Mouse (Mus musculus) forebrain, postnatal 0 days (tissue): ENCODE results near the gene Il12rb2. TPM values are rescaled to one million over a fixed set of nuclear protein-coding genes. Genes with fewer than 3 reads are reported as not detected.
A peak's percentile ranks its signal among the peaks of the same experiment; 100 is the strongest.

ENCODE experiments used
- ATAC-seq: fragments of 200-750 bp; cut with Nextera tagmentation; 2 replicates; pipeline ENCODE4 v1.8.0; 2017; ENCODE audit warnings: mild to moderate bottlenecking, moderate library complexity
- DNase-seq: peaks from one replicate; pipeline ENCODE4 v3.0.0-alpha.2; 2015
- H3K27ac ChIP-seq: fragments of 300-500 bp; sonication (generic); 2 replicates; pipeline ENCODE4 v1.5.1; 2014; ENCODE audit warnings: low read depth, mild to moderate bottlenecking, antibody characterized with exemption, low read length, moderate library complexity, mixed read lengths
- H3K27me3 ChIP-seq: fragments of 300-500 bp; sonication (generic); 2 replicates; pipeline ENCODE4 v1.6.1; 2014; ENCODE audit warnings: mild to moderate bottlenecking, low read length, mixed read lengths; ENCODE audit not compliant: insufficient read depth
- H3K36me3 ChIP-seq: fragments of 300-500 bp; sonication (generic); 2 replicates; pipeline ENCODE4 v1.6.1; 2014; ENCODE audit warnings: mild to moderate bottlenecking, moderate library complexity; ENCODE audit not compliant: insufficient read depth
- H3K4me1 ChIP-seq: fragments of 300-500 bp; sonication (generic); 2 replicates; pipeline ENCODE4 v1.6.1; 2014; ENCODE audit warnings: antibody characterized with exemption; ENCODE audit not compliant: insufficient read depth
- H3K4me2 ChIP-seq: fragments of 300-500 bp; sonication (generic); 2 replicates; pipeline ENCODE4 v1.6.1; 2014; ENCODE audit warnings: low read depth, mild to moderate bottlenecking, moderate library complexity
- H3K4me3 ChIP-seq: fragments of 300-500 bp; sonication (generic); 2 replicates; pipeline ENCODE4 v1.5.1; 2014; ENCODE audit warnings: low read depth, low read length, mixed read lengths
- H3K9ac ChIP-seq: fragments of 300-500 bp; sonication (generic); 2 replicates; pipeline ENCODE4 v1.6.1; 2014; ENCODE audit warnings: mild to moderate bottlenecking
- H3K9me3 ChIP-seq: fragments of 300-500 bp; sonication (generic); 2 replicates; pipeline ENCODE4 v1.6.1; 2016; ENCODE audit warnings: low read length
- CTCF ChIP-seq: sonication (generic); IDR thresholded peaks from 2 replicates; pipeline ENCODE4 v1.5.1; 2016; ENCODE audit warnings: antibody characterized with exemption, control low read depth, low read depth
- WGBS: fragments of 180-500 bp; shearing (Covaris S2); extraction: QIAGEN DNeasy Blood & Tissue Kit; methylation state at CpG from one replicate; pipeline ENCODE4 v1.1.7; 2014; 5-methylcytosine and 5-hydroxymethylcytosine counted together
- polyA plus RNA-seq: library from polyadenylated mRNA; unstranded; fragments of >200 nt; fragmentation: Nextera tagmentation; extraction: Ambion mirVana; gene quantifications from 2 replicates; pipeline ENCODE4 v1.2.1, GENCODE M21; 2015
- total RNA-seq: library from RNA; depleted of rRNA; stranded (reverse); fragments of >200 nt; gene quantifications from 2 replicates; pipeline ENCODE4 v1.2.3, GENCODE M21; 2014

Il12rb2 gene
- total and polyA plus RNA-seq, 2 experiments from 2014 or later, result 0.05 to 0.08 TPM

GRCm38 (mm10) chr6:67365785-67366184 is 10.2 kb downstream of the Il12rb2 start:
- H3K4me3 ChIP-seq, result no peak overlapping the region
- no peak overlapping the region for H3K27ac ChIP-seq
- no peaks in the 10 kb centered on the region for H3K27me3 ChIP-seq
- DNase-seq (no peak), ATAC-seq (no peak)
- H3K9me3 ChIP-seq, result no peaks in the 10 kb centered on the region
- WGBS, result 92% methylated on average over 4 of the region's 4 CpGs
- H3K4me2 ChIP-seq, result no peak overlapping the region
- H3K36me3 ChIP-seq, result no peaks in the 10 kb centered on the region
- H3K4me1 ChIP-seq, result no peaks in the 10 kb centered on the region
- no peak overlapping the region for H3K9ac ChIP-seq
- no peak for TF ChIP-seq CTCF

GRCm38 (mm10) chr6:67348065-67348464 is 27.9 kb downstream of the Il12rb2 start:
- Histone ChIP-seq H3K36me3 (no peaks in the 10 kb centered on the region), H3K4me3 (no peak overlapping the region), H3K27ac (no peak overlapping the region), H3K9ac (no peak overlapping the region), H3K27me3 (no peaks in the 10 kb centered on the region), H3K4me2 (no peak overlapping the region), H3K4me1 (no peaks in the 10 kb centered on the region), H3K9me3 (no peaks in the 10 kb centered on the region)
- WGBS, result 80% methylated on average over 6 of the region's 6 CpGs
- TF ChIP-seq CTCF, result no peak
- no peak for DNase-seq
- ATAC-seq, result no peak

GRCm38 (mm10) chr6:67339494-67339893 is 36.5 kb downstream of the Il12rb2 start:
- Histone ChIP-seq H3K9me3 (no peaks in the 10 kb centered on the region), H3K9ac (no peak overlapping the region), H3K4me3 (no peak overlapping the region), H3K4me1 (no peaks in the 10 kb centered on the region), H3K4me2 (no peak overlapping the region), H3K27me3 (no peaks in the 10 kb centered on the region), H3K27ac (no peak overlapping the region), H3K36me3 (no peaks in the 10 kb centered on the region)
- no peak for DNase-seq
- ATAC-seq, result no peak
- no peak for TF ChIP-seq CTCF

GRCm38 (mm10) chr6:67337943-67338342 is 38.0 kb downstream of the Il12rb2 start:
- Histone ChIP-seq H3K36me3 (no peaks in the 10 kb centered on the region), H3K4me2 (no peak overlapping the region), H3K27me3 (no peaks in the 10 kb centered on the region), H3K4me3 (no peak overlapping the region), H3K4me1 (no peaks in the 10 kb centered on the region), H3K27ac (no peak overlapping the region), H3K9me3 (no peaks in the 10 kb centered on the region), H3K9ac (no peak overlapping the region)
- ATAC-seq, result no peak
- DNase-seq, result no peak
- no peak for TF ChIP-seq CTCF

GRCm38 (mm10) chr6:67323788-67324187 is 52.2 kb downstream of the Il12rb2 start:
- Histone ChIP-seq H3K4me1 (no peaks in the 10 kb centered on the region), H3K27me3 (no peaks in the 10 kb centered on the region), H3K9me3 (no peaks in the 10 kb centered on the region), H3K36me3 (no peaks in the 10 kb centered on the region), H3K27ac (no peak overlapping the region), H3K4me2 (no peak overlapping the region), H3K4me3 (no peak overlapping the region), H3K9ac (no peak overlapping the region)
- ATAC-seq (no peak), DNase-seq (no peak)
- TF ChIP-seq CTCF, result no peak
- WGBS, result 80% methylated on average over 3 of the region's 3 CpGs

GRCm38 (mm10) chr6:67318451-67318850 is 57.5 kb downstream of the Il12rb2 start:
- H3K4me3 ChIP-seq, result no peak overlapping the region
- 30% methylated on average over 10 of the region's 10 CpGs for WGBS
- peak; percentile 66 for DNase-seq
- H3K36me3 ChIP-seq, result no peaks in the 10 kb centered on the region
- no peaks in the 10 kb centered on the region for H3K9me3 ChIP-seq
- H3K4me2 ChIP-seq, result no peak overlapping the region
- 0 out of 2 replicates have a peak, but pooled peaks cover 10% of the 10 kb centered on the region for H3K4me1 ChIP-seq
- peak; percentile 84 for ATAC-seq
- no peak overlapping the region for H3K27ac ChIP-seq
- peak; percentile 78 for TF ChIP-seq CTCF
- no peak overlapping the region for H3K9ac ChIP-seq
- no peaks in the 10 kb centered on the region for H3K27me3 ChIP-seq

GRCm38 (mm10) chr6:67317827-67318338 is 58.1 kb downstream of the Il12rb2 start:
- Histone ChIP-seq H3K4me3 (no peak overlapping the region), H3K27me3 (no peaks in the 10 kb centered on the region), H3K4me1 (0 out of 2 replicates have a peak, but pooled peaks cover 10% of the 10 kb centered on the region), H3K9ac (no peak overlapping the region), H3K27ac (no peak overlapping the region), H3K4me2 (no peak overlapping the region), H3K9me3 (no peaks in the 10 kb centered on the region), H3K36me3 (no peaks in the 10 kb centered on the region)
- ATAC-seq (peak; percentile 72), DNase-seq (peak; percentile 38)
- no peak for TF ChIP-seq CTCF
- WGBS, result 65% methylated on average over 8 of the region's 8 CpGs
